Mouse (Mus musculus) limb, embryonic 12.5 days (tissue): Measurements from ENCODE around the gene Tmod1. TPM values are rescaled to one million over a fixed set of nuclear protein-coding genes. Genes with fewer than 3 reads are reported as not detected.
A peak's percentile ranks its signal among the peaks of the same experiment; 100 is the strongest.

ENCODE experiments used
- ATAC-seq: fragments of 200-750 bp; cut with Nextera tagmentation; 2 replicates; pipeline ENCODE4 v1.8.0; 2017; ENCODE audit warnings: low read depth, moderate TSS enrichment; ENCODE audit not compliant: insufficient number of reproducible peaks, insufficient read depth, low FRiP score, low TSS enrichment
- H3K27ac ChIP-seq: fragments of 300-500 bp; sonication (generic); 2 replicates; pipeline ENCODE4 v1.5.1; 2016; ENCODE audit warnings: mild to moderate bottlenecking, moderate library complexity
- H3K27me3 ChIP-seq: fragments of 300-500 bp; sonication (generic); 2 replicates; pipeline ENCODE4 v1.6.1; 2016; ENCODE audit warnings: mild to moderate bottlenecking, moderate library complexity
- H3K36me3 ChIP-seq: fragments of 300-500 bp; sonication (generic); 2 replicates; pipeline ENCODE4 v1.6.1; 2016; ENCODE audit warnings: mild to moderate bottlenecking, moderate library complexity
- H3K4me1 ChIP-seq: fragments of 300-500 bp; sonication (generic); replicated peaks from 2 replicates; pipeline ENCODE4 v1.6.1; 2016
- H3K4me2 ChIP-seq: fragments of 300-500 bp; sonication (generic); 2 replicates; pipeline ENCODE4 v1.6.1; 2016; ENCODE audit warnings: mild to moderate bottlenecking, moderate library complexity
- H3K4me3 ChIP-seq: fragments of 300-500 bp; sonication (generic); replicated peaks from 2 replicates; pipeline ENCODE4 v1.5.1; 2016; ENCODE audit warnings: mild to moderate bottlenecking
- H3K9ac ChIP-seq: fragments of 300-500 bp; sonication (generic); replicated peaks from 2 replicates; pipeline ENCODE4 v1.6.1; 2016; ENCODE audit warnings: mild to moderate bottlenecking, moderate library complexity
- H3K9me3 ChIP-seq: fragments of 300-500 bp; sonication (generic); 2 replicates; pipeline ENCODE4 v1.6.1; 2016; ENCODE audit warnings: mild to moderate bottlenecking, moderate library complexity
- WGBS: fragments of 180-500 bp; shearing (Covaris S2); methylation state at CpG from one replicate; pipeline ENCODE4 v1.1.7; 2016; 5-methylcytosine and 5-hydroxymethylcytosine counted together
- polyA plus RNA-seq: library from polyadenylated mRNA; unstranded; fragments of >200 nt; fragmentation: Nextera tagmentation; extraction: Ambion mirVana; gene quantifications from 2 replicates; pipeline ENCODE4 v1.2.1, GENCODE M21; 2016

Tmod1 gene
- polyA plus RNA-seq, 1 experiment from 2014 or later = 4.8 TPM

DNA sequence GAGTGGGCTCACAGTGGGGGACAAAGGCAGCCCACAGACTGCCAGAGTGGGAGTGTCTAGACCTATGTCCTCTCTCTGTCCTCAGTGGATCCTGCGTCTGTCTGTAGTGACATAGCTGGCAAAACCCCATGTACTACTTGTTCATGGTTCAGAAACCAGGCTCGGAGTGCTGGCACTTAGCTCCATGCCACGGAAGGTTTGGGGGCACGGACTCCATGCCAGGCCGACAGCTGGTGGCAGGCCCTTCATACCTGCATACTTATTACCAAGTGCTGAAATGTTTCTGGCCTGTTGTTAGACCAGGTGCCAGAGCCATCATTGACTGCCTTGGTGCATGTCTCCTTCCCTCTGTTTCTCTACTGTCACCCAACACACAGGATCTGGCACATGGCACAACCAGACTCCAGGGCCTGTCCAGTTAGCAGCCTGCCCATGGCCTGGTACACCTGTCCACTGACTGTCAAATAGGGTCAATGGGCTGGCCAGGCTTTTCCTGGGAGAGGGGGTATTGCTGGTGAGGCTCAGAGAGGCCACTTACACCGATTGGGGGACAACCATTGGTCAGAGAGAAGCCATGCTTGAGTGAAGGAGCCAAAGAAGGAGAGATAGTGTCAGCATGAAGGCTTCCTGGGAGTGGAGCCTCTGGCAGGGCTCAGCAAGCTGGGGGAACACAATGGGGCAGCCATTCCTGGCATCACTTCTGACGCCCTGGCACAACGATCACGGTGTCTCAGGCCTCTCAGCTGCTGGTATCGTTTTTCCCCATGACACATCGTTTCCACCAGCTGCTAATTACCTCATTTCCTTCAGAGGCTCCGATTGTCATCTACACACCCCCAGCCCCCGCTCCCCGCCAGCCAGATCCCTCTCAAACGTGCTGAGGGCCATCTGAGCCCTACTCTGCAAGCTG lies 56.4 kb downstream of the Tmod1 start:
- no peak for ATAC-seq

DNA sequence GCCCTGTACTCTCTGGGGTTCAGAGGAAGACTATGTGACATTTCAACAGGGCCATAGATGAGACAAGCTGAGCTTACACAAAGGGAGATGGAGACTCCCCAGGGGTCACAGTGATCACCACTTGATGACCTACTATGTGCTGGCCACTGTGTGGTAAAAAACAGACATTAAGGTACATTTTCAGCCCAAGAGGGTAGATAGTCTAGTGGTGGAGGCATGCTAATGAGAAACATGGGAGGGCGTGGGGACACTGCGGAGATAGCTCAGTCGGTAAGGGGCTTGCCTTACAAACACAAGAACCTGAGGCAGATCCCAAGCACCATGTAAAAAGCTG lies 57.1 kb downstream of the Tmod1 start:
- Histone ChIP-seq H3K4me1 (peaks cover under 1% of the 10 kb centered on the region; the same call in 1 of the 2 replicates), H3K27me3 (no peaks in the 10 kb centered on the region; the same call in 1 of the 2 replicates), H3K4me3 (no peak overlapping the region), H3K36me3 (no peaks in the 10 kb centered on the region), H3K27ac (no peak overlapping the region), H3K4me2 (no peak overlapping the region), H3K9me3 (no peaks in the 10 kb centered on the region), H3K9ac (no peak overlapping the region)
- WGBS = 88% methylated on average over 3 of the region's 3 CpGs
- ATAC-seq = no peak

More for the DNA sequence above, 56.4 kb downstream of the Tmod1 start:
- Histone ChIP-seq H3K36me3 (no peaks in the 10 kb centered on the region), H3K9me3 (no peaks in the 10 kb centered on the region), H3K27me3 (no peaks in the 10 kb centered on the region), H3K4me2 (no peak overlapping the region), H3K9ac (no peak overlapping the region), H3K4me3 (no peak overlapping the region), H3K27ac (no peak overlapping the region), H3K4me1 (no peaks in the 10 kb centered on the region)
- 62% methylated on average over 15 of the region's 15 CpGs for WGBS

DNA sequence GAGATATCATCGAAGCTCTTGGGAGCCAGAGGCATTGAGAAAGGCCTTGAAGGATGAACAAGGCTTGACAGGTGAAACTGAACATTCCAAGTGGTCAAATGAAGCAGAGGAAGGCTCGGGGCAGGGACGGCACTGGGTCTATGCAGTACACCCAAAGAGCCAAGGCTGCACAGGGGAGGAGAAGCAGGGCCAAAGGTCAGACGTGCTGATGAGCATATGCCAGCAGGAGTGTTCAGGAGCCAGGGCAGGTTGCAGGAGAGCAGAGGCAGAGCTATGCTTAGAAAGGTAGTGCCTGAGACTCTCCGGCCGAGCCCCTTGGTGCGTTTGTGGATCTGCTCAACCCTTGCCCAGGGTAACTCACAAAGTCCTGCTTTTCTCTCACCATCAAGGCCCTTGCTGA lies 57.8 kb downstream of the Tmod1 start:
- Histone ChIP-seq H3K4me3 (no peak overlapping the region), H3K9ac (no peak overlapping the region)
- ATAC-seq = no peak

DNA sequence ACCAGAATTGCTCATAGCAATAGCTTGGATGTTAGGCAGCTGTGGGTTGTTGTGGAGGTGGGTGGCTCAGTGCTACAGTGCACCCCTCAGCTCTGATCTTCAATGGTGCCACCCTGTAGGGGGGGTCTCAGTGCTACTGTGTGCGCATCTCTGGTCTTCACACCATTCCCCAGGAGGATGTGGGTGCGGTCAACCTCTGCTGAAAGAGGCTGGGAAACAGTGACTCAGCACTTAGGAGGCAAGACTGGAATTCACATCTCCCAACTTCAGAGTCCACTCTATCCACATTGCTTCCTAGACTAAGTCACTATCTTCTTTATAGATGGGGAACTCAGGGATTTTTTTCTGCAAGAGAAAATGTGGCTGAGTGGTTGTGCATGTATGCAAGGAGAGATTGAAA lies 58.9 kb downstream of the Tmod1 start:
- WGBS = 87% methylated on average over 2 of the region's 2 CpGs
- no peak for ATAC-seq
- H3K4me2 ChIP-seq = no peak overlapping the region

More for the DNA sequence above, 57.8 kb downstream of the Tmod1 start:
- Histone ChIP-seq H3K4me1 (peaks cover 8% of the 10 kb centered on the region), H3K36me3 (no peaks in the 10 kb centered on the region), H3K4me2 (no peak overlapping the region), H3K9me3 (no peaks in the 10 kb centered on the region), H3K27ac (no peak overlapping the region), H3K27me3 (no peaks in the 10 kb centered on the region; the same call in 1 of the 2 replicates)
- 86% methylated on average over 7 of the region's 7 CpGs for WGBS

DNA sequence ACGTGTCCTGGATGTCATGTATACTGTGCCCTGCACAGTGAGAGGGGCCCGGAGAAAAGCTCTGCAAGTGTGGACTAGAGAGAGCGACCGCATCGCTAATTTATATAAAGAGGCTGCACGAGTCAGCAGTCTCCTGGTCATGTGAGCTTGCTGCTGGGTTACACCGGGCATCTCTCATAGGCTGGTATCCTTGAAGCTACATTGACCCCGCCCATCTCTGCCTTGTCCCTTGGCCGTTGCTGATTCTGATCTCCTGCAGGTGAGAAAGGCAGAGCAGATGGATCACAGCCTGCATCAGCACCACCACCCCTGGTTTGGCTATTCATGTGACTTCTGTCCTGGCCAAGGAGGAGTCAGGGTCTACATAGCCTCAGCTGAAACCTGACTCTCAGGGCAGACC lies 60.4 kb downstream of the Tmod1 start:
- ATAC-seq = no peak
- no peak overlapping the region for H3K27ac ChIP-seq
- no peak overlapping the region for H3K9ac ChIP-seq
- no peak overlapping the region for H3K4me3 ChIP-seq
- H3K27me3 ChIP-seq = no peaks in the 10 kb centered on the region; the same call in 1 of the 2 replicates
- H3K4me2 ChIP-seq = no peak overlapping the region
- no peaks in the 10 kb centered on the region for H3K36me3 ChIP-seq
- H3K9me3 ChIP-seq = no peaks in the 10 kb centered on the region
- 74% methylated on average over 9 of the region's 9 CpGs for WGBS
- peaks cover 9% of the 10 kb centered on the region for H3K4me1 ChIP-seq

More for the DNA sequence above, 58.9 kb downstream of the Tmod1 start:
- Histone ChIP-seq H3K4me1 (peaks cover 9% of the 10 kb centered on the region), H3K9ac (no peak overlapping the region), H3K4me3 (no peak overlapping the region), H3K27me3 (no peaks in the 10 kb centered on the region; the same call in 1 of the 2 replicates), H3K9me3 (no peaks in the 10 kb centered on the region), H3K27ac (no peak overlapping the region), H3K36me3 (no peaks in the 10 kb centered on the region)

DNA sequence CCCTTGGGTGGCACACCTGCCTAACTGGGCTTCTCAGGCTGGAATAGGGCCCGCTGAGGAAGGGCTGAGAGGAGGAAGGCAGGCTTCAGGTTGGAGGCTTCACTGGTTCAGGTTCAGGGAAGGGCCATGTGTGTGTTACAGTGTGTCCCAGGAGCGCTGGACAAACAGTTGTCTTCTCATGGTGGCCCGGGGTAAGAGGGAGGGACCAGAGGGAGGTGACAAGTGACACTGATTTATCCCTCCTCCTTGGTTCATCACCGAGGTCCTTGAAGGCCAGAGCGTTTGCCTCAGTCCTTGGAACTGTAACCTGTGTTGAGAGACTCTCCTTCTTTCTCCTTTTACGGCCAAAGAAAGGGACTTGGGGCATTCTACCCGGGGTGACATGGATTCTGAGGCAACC lies 61.8 kb downstream of the Tmod1 start:
- peaks cover 9% of the 10 kb centered on the region for H3K4me1 ChIP-seq
- H3K4me3 ChIP-seq = no peak overlapping the region
- H3K36me3 ChIP-seq = no peaks in the 10 kb centered on the region
- no peak overlapping the region for H3K4me2 ChIP-seq
- no peak for ATAC-seq
- H3K27ac ChIP-seq = peak overlapping the region; percentile 69
- H3K9ac ChIP-seq = no peak overlapping the region; the same call in 1 of the 2 replicates
- WGBS = 44% methylated on average over 7 of the region's 7 CpGs
- H3K27me3 ChIP-seq = no peaks in the 10 kb centered on the region; the same call in 1 of the 2 replicates
- H3K9me3 ChIP-seq = no peaks in the 10 kb centered on the region

DNA sequence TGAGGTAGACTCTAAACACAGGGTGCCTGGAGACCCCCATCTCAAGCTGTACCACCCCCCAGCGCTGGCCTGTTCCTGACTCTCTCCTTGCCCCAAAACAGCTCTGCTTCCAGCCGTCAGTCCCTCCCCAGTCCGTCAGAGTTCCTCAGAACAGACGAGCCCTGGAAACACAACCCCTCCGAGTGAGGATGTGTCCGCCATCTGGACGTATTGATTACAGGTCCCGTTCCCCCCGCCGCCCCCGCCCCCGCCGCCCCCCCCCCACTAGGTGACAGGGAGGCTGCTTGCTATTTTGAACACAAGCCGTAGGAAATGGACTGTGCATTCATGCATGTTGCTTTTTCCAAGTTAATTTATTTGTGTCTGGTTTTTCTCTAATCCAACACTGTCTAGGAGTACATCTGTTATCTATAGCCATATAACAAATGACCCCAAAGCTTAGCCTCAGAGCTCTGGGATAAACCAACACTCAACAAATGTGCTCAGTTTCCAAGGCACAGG lies 62.5 kb downstream of the Tmod1 start:
- Histone ChIP-seq H3K36me3 (no peaks in the 10 kb centered on the region), H3K4me1 (peaks cover 9% of the 10 kb centered on the region), H3K9ac (no peak overlapping the region), H3K4me2 (peak overlapping the region; percentile 37), H3K27me3 (no peaks in the 10 kb centered on the region; the same call in 1 of the 2 replicates), H3K4me3 (no peak overlapping the region), H3K9me3 (no peaks in the 10 kb centered on the region), H3K27ac (peak overlapping the region; percentile 69)
- 11% methylated on average over 14 of the region's 14 CpGs for WGBS
- peak; percentile 68; the same call in 1 of the 2 replicates for ATAC-seq

DNA sequence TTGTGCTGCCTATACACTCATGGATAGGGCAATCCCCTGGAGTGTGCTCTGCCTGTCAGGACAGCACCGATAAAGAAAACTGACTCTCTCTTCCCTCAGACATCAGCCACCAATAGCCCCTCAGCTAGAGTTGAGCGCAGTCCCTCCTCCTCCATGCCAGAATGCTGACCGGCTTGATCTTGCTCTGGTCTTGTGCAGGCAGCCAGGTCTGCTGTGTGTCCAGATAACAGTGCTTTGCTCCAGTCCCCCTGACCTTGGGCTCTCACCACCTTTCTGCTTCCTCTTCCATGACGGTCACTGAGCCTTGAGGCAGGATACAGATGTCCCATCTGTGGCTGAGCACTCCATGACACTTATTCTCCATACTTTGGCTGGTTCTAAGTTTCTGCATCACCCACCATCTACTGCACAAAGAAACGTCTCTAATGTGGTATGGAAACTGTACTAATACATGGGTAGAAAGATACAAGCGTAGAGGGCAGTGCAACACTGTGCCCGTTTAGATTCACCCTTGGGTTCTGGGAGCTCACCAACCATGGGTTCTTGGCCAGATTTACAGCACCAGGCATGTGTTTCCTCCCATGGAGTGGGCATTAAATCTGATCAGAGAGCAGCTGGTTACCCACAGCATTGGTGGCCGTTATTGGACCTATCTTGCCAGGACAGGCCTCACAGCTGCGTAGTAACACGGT lies 63.5 kb downstream of the Tmod1 start:
- no peaks in the 10 kb centered on the region for H3K36me3 ChIP-seq
- H3K9me3 ChIP-seq = no peaks in the 10 kb centered on the region
- no peak overlapping the region for H3K4me3 ChIP-seq
- ATAC-seq = no peak
- H3K4me2 ChIP-seq = no peak overlapping the region
- WGBS = 88% methylated on average over 10 of the region's 10 CpGs
- H3K9ac ChIP-seq = no peak overlapping the region
- no peaks in the 10 kb centered on the region; the same call in 1 of the 2 replicates for H3K27me3 ChIP-seq
- peaks cover 9% of the 10 kb centered on the region for H3K4me1 ChIP-seq
- H3K27ac ChIP-seq = no peak overlapping the region

DNA sequence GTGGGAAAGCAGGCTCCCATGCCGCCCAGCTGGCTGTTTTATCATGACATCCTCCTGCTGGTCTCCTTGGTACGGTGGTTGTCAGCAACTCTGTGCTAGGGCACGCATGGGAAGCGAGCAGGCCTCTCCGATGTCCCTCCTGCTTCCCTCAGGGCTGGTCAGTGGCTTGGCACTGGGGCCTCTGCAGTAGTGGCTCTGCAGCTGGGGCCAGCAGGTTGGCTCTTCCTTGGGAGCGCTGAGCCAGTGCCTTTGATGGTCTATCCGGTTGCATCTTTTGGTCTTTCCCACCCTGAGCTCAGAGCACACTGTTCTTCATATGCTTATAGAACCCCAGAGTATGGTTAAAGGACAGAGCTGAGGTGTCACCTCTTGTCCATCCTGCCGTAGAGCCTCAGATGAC lies 71.3 kb downstream of the Tmod1 start:
- H3K9ac ChIP-seq = no peak overlapping the region
- no peak overlapping the region for H3K4me3 ChIP-seq
- no peak for ATAC-seq
- no peaks in the 10 kb centered on the region for H3K9me3 ChIP-seq
- H3K27ac ChIP-seq = no peak overlapping the region
- H3K4me2 ChIP-seq = no peak overlapping the region
- WGBS = 86% methylated on average over 8 of the region's 8 CpGs
- peaks cover 18% of the 10 kb centered on the region for H3K36me3 ChIP-seq
- H3K27me3 ChIP-seq = no peaks in the 10 kb centered on the region
- no peaks in the 10 kb centered on the region for H3K4me1 ChIP-seq

DNA sequence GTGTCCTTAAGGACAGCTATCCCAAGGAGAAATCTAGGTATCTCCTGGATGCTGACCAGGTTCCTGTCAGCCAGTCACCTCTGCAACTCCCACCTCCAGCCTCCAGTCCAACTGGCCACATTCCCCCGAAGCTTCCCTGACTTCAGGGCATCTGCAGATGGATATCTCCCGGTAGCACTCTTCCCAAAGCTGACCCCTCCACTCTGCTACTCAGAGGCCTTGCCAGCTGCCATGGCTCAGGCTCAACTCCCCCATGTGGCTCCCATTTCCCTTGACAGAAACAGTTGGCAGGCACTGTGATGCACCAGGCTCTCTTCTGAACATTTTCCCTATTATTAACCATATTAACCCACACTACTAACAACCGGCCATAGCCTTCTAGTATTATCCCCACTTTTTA lies 72.6 kb downstream of the Tmod1 start:
- WGBS = 80% methylated on average over 3 of the region's 3 CpGs
- Histone ChIP-seq H3K27ac (no peak overlapping the region), H3K4me1 (no peaks in the 10 kb centered on the region), H3K4me2 (no peak overlapping the region), H3K4me3 (no peak overlapping the region), H3K9ac (no peak overlapping the region), H3K36me3 (peaks cover 30% of the 10 kb centered on the region), H3K9me3 (no peaks in the 10 kb centered on the region), H3K27me3 (no peaks in the 10 kb centered on the region)
- ATAC-seq = no peak

DNA sequence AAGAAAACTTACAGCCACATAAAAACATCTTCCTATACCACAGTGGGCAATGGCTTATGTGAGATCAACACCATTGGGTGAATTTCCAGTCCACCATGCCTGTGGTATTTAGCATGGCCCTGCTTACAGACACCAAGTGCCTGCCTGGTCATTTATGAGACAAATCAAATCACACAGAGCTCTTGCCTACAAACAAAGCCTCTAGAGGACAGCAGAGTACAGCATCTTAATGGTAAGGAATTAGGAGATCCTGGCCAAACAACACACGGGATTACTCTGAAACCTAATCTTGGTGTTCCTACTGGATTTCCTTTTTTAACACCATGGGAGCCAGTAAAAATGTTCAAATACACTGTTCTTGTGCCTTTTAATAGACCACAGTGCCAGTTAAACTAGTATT lies 76.6 kb downstream of the Tmod1 start:
- no peaks in the 10 kb centered on the region for H3K4me1 ChIP-seq
- no peaks in the 10 kb centered on the region for H3K9me3 ChIP-seq
- no peak overlapping the region for H3K27ac ChIP-seq
- H3K4me2 ChIP-seq = no peak overlapping the region
- WGBS = 72% methylated on average over 1 of the region's 1 CpGs
- H3K27me3 ChIP-seq = no peaks in the 10 kb centered on the region
- no peak for ATAC-seq
- peaks cover 70% of the 10 kb centered on the region for H3K36me3 ChIP-seq
- no peak overlapping the region for H3K9ac ChIP-seq
- H3K4me3 ChIP-seq = no peak overlapping the region
